Mouse (Mus musculus): ENCODE data around the gene Gzma. TPM values are rescaled to one million over a fixed set of nuclear protein-coding genes. Genes with fewer than 3 reads are reported as not detected.

Gene Gzma
- polyA plus RNA-seq (2015; fragmentation: Nextera tagmentation; extraction: Ambion mirVana): 1.8 and 2.6 TPM in 2 replicates

DNA sequence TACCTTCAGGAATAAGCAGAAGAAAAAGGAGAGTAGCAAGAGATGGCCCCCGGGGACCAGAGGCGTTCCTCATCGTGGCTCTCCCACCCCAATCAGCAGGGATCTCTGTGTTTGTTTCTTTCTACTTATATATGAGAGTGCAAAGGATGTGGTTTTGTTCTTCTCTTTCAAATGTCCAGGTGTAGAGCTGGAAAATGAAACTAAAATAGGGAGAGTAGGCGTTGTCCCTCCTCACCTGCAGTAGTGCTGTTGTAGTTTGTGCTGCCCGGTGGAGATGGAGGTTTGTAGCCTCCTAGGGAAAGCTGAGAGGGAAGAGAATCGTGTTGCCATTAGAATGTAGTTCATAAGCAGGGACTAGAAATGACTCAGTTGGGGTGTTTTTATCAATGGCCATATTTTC lies at the start of gene Gzma:
TSS of gene Gzma (minus strand) at position 103 of the 400 bp plus-strand sequence.
- WGBS: 86% methylated on average over 6 of the region's 6 CpGs
- Histone ChIP-seq H3K4me2 (ENCODE audit: low read depth, low read length) (no peak within 1 kb of the TSS), H3K9me3 (replicated peaks; ENCODE audit: control insufficient read depth, low read length) (no peaks in the 10 kb centered on the region), H3K36me3 (ENCODE audit: control insufficient read depth, insufficient read depth, low read length) (no peaks in the 10 kb centered on the region), H3K4me1 (ENCODE audit: control insufficient read depth, insufficient read depth, low read length) (no peaks in the 10 kb centered on the region), H3K27me3 (ENCODE audit: control insufficient read depth, insufficient read depth, low read length) (no peaks in the 10 kb centered on the region), H3K27ac (ENCODE audit: low read length) (no peak within 1 kb of the TSS), H3K9ac (ENCODE audit: low read length) (no peak within 1 kb of the TSS), H3K4me3 (replicated peaks; ENCODE audit: low read length) (no peak within 1 kb of the TSS)
- ATAC-seq (ENCODE audit: insufficient read depth, low FRiP score): no peak

DNA sequence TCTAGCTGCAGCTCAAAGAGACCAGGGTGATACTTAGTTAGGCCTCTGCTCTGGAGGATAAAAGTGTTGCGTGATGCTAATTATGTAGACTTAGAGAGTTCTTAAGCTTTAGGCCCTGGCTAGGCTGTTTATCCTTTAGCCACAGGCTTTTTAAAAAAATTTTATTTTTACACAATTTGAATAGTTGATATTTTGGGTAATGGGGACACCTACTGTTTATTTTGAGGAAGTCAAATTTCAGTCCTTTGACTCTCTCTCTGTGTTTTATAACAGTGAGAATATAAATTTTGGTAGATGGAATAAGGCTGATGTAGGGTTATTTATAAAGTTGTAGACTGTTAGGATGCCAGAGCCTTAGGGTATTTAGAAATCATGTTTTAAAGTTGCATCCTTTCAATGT lies 38.8 kb upstream of the Gzma start:
- 92% methylated on average over 1 of the region's 1 CpGs for WGBS
- Histone ChIP-seq H3K27me3 (ENCODE audit: control insufficient read depth, insufficient read depth, low read length) (no peaks in the 10 kb centered on the region), H3K9ac (ENCODE audit: low read length) (no peak overlapping the region), H3K9me3 (replicated peaks; ENCODE audit: control insufficient read depth, low read length) (no peaks in the 10 kb centered on the region), H3K4me2 (ENCODE audit: low read depth, low read length) (no peak overlapping the region), H3K27ac (ENCODE audit: low read length) (no peak overlapping the region), H3K4me3 (replicated peaks; ENCODE audit: low read length) (no peak overlapping the region), H3K36me3 (ENCODE audit: control insufficient read depth, insufficient read depth, low read length) (no peaks in the 10 kb centered on the region), H3K4me1 (ENCODE audit: control insufficient read depth, insufficient read depth, low read length) (no peaks in the 10 kb centered on the region)
- ATAC-seq (ENCODE audit: insufficient read depth, low FRiP score): no peak

DNA sequence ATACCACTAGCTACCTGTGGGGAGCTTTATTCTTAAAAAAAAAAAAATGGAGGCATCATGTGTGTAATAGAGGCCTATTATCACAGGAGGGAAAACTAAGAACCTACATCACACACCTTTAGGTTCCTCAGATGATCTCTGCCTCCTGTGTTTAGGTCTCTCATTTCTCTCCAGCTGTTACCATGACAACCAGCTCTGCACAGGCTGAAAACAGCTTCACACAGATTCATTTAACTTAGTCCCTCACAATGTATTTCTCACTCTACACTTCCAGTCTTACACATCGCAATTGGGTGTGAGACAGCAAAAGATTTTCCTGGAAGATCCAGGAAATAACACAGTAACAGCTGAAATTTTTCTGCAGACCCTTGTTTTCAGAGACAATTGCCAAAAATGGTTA lies 29.2 kb upstream of the Gzma start:
- Histone ChIP-seq H3K9ac (ENCODE audit: low read length) (no peak overlapping the region), H3K36me3 (ENCODE audit: control insufficient read depth, insufficient read depth, low read length) (no peaks in the 10 kb centered on the region), H3K9me3 (replicated peaks; ENCODE audit: control insufficient read depth, low read length) (no peaks in the 10 kb centered on the region), H3K4me1 (ENCODE audit: control insufficient read depth, insufficient read depth, low read length) (no peaks in the 10 kb centered on the region), H3K27me3 (ENCODE audit: control insufficient read depth, insufficient read depth, low read length) (no peaks in the 10 kb centered on the region), H3K4me2 (ENCODE audit: low read depth, low read length) (no peak overlapping the region), H3K4me3 (replicated peaks; ENCODE audit: low read length) (no peak overlapping the region), H3K27ac (ENCODE audit: low read length) (no peak overlapping the region)
- WGBS: 74% methylated on average over 1 of the region's 1 CpGs
- ATAC-seq (ENCODE audit: insufficient read depth, low FRiP score): no peak

DNA sequence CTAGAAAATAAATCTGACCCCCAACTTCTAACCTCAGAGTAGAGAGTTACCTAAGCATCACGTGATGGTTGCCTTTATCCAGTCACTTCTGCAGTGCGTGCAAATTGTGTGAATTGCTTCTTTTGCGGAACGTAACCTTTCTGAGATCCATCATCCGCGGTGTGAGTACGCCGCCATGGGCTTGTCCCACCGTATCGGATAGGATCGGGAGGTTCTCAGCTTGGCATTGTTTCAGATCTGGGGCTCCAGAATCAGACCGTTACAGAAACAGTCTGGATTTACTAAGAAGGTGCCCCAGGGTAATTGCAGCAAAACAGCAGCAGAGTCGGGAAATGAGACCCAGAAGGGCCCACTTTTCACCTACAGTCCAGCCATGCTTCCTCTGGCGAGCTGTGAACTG lies 20.5 kb upstream of the Gzma start:
- H3K4me1 ChIP-seq (ENCODE audit: control insufficient read depth, insufficient read depth, low read length): no peaks in the 10 kb centered on the region
- 89% methylated on average over 14 of the region's 14 CpGs for WGBS
- H3K27ac ChIP-seq (ENCODE audit: low read length): no peak overlapping the region
- no peak for ATAC-seq (ENCODE audit: insufficient read depth, low FRiP score)
- no peak overlapping the region for H3K4me3 ChIP-seq (replicated peaks; ENCODE audit: low read length)
- no peaks in the 10 kb centered on the region for H3K27me3 ChIP-seq (ENCODE audit: control insufficient read depth, insufficient read depth, low read length)
- H3K9me3 ChIP-seq (replicated peaks; ENCODE audit: control insufficient read depth, low read length): no peaks in the 10 kb centered on the region
- no peak overlapping the region for H3K4me2 ChIP-seq (ENCODE audit: low read depth, low read length)
- no peaks in the 10 kb centered on the region for H3K36me3 ChIP-seq (ENCODE audit: control insufficient read depth, insufficient read depth, low read length)
- no peak overlapping the region for H3K9ac ChIP-seq (ENCODE audit: low read length)

DNA sequence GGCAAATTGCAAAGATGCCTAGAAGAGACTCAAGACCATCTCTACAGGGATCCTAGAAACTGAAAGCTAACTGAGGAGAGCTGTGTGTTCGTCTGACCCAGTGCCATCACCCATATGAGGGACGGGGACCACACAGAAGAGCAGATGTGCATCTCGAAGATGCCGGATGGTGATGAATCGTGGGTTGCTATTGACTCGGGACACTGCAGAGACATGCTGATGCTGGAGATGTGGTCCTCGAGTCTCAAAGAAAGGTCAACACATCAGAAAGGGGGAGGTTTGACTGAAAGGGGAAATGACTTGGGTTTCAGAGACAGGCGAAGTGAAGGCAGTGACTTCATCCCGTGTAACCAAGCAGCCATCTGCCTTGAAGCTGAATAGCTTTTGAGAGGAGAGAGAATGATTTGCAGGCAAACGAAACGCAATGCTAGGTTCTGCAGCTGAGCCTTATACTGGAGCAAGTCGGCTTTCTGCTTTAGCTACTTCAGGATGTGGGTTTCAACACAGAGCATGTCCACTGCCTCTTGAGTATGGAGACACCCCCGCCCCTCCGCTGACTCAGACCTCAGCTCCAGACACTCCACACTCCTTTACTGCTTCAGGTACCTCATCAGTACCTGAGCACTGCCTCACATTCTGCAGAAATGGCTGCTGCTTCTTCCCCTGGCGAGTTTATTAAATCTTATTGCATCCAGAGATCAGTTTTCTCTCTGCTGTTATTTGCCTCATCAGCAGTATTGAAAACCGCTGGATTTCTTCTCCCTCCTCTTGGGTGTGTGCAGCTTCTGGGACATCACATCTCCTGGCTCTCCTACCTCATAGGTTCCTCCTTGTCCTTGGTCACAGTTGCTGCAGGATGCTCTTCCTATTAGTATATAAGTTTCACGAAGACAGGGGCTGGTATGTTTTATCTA lies 19.8 kb upstream of the Gzma start:
- no peak overlapping the region for H3K4me3 ChIP-seq (replicated peaks; ENCODE audit: low read length)
- H3K9ac ChIP-seq (ENCODE audit: low read length): no peak overlapping the region
- no peaks in the 10 kb centered on the region for H3K9me3 ChIP-seq (replicated peaks; ENCODE audit: control insufficient read depth, low read length)
- no peak for ATAC-seq (ENCODE audit: insufficient read depth, low FRiP score)
- no peak overlapping the region for H3K27ac ChIP-seq (ENCODE audit: low read length)
- no peaks in the 10 kb centered on the region for H3K36me3 ChIP-seq (ENCODE audit: control insufficient read depth, insufficient read depth, low read length)
- H3K4me2 ChIP-seq (ENCODE audit: low read depth, low read length): no peak overlapping the region
- WGBS: 86% methylated on average over 17 of the region's 17 CpGs
- H3K27me3 ChIP-seq (ENCODE audit: control insufficient read depth, insufficient read depth, low read length): no peaks in the 10 kb centered on the region
- H3K4me1 ChIP-seq (ENCODE audit: control insufficient read depth, insufficient read depth, low read length): no peaks in the 10 kb centered on the region

DNA sequence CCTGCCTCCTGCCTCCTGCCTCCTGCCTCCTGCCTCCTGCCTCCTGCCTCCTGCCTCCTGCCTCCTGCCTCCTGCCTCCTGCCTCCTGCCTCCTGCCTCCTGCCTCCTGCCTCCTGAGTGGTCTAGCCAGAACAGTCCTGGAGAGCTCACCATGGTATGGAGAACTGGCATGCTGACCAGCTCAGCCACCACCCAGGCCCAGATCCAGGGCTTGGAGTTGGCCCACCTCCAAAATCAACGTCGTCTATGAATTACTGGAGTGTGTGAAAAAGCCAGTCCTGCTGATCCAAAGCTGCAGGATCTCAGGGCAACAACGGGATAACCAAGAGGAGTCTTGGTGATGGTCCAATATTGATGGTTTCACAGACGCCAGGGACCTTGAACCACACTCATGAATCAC lies 18.2 kb upstream of the Gzma start:
- 45% methylated on average over 4 of the region's 4 CpGs for WGBS
- H3K9me3 ChIP-seq (replicated peaks; ENCODE audit: control insufficient read depth, low read length): no peaks in the 10 kb centered on the region
- H3K27ac ChIP-seq (ENCODE audit: low read length): no peak overlapping the region
- ATAC-seq (ENCODE audit: insufficient read depth, low FRiP score): no peak
- H3K27me3 ChIP-seq (ENCODE audit: control insufficient read depth, insufficient read depth, low read length): no peaks in the 10 kb centered on the region
- H3K4me3 ChIP-seq (replicated peaks; ENCODE audit: low read length): no peak overlapping the region
- no peaks in the 10 kb centered on the region for H3K36me3 ChIP-seq (ENCODE audit: control insufficient read depth, insufficient read depth, low read length)
- H3K4me2 ChIP-seq (ENCODE audit: low read depth, low read length): no peak overlapping the region
- H3K9ac ChIP-seq (ENCODE audit: low read length): no peak overlapping the region
- no peaks in the 10 kb centered on the region for H3K4me1 ChIP-seq (ENCODE audit: control insufficient read depth, insufficient read depth, low read length)

DNA sequence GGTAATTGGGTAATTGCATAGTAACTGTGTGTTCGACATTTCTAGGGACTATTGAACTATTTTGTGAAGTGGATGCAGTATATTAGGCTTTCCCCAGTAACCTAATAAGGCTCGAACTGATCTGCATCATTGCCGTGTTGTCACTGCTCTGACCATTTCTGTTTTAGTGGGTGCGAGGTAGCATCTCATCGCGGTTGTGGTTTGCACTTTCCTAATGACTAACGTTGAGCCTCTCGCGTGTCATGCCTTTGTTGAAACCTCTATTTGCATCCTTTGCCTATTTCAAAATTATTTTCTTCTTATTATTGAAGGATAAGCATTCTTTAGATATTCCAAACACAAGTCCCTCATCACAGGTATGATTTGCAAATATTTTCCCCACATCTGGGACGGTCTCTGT lies 4.0 kb upstream of the Gzma start:
- Histone ChIP-seq H3K9ac (ENCODE audit: low read length) (no peak overlapping the region), H3K4me1 (ENCODE audit: control insufficient read depth, insufficient read depth, low read length) (no peaks in the 10 kb centered on the region), H3K27ac (ENCODE audit: low read length) (no peak overlapping the region), H3K36me3 (ENCODE audit: control insufficient read depth, insufficient read depth, low read length) (no peaks in the 10 kb centered on the region), H3K4me3 (replicated peaks; ENCODE audit: low read length) (no peak overlapping the region), H3K4me2 (ENCODE audit: low read depth, low read length) (no peak overlapping the region), H3K9me3 (replicated peaks; ENCODE audit: control insufficient read depth, low read length) (no peaks in the 10 kb centered on the region), H3K27me3 (ENCODE audit: control insufficient read depth, insufficient read depth, low read length) (no peaks in the 10 kb centered on the region)
- no peak for ATAC-seq (ENCODE audit: insufficient read depth, low FRiP score)
- WGBS: 87% methylated on average over 10 of the region's 10 CpGs

DNA sequence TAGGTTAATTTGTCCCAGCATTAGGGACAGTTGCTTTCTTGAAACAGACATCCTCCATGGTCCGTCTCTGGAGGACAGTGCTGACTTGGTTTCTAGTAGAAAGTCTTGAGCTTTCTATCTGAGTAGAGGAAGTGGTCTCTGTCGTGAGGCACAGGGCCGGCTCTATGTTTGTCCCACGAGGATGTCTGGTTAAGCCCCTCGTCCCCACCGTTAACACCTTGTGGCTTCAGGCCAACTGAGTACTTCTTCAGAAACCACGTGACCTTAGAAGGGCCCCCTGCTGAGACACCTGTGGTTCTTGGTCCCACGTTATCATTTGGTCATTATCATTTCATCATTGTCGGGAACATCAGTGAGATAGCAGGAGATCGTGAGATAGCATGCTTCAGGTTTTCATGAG lies 1.0 kb upstream of the Gzma start:
- no peak for ATAC-seq (ENCODE audit: insufficient read depth, low FRiP score)
- Histone ChIP-seq H3K4me2 (ENCODE audit: low read depth, low read length) (no peak overlapping the region), H3K27me3 (ENCODE audit: control insufficient read depth, insufficient read depth, low read length) (no peaks in the 10 kb centered on the region), H3K9me3 (replicated peaks; ENCODE audit: control insufficient read depth, low read length) (no peaks in the 10 kb centered on the region), H3K9ac (ENCODE audit: low read length) (no peak overlapping the region), H3K4me3 (replicated peaks; ENCODE audit: low read length) (no peak overlapping the region), H3K36me3 (ENCODE audit: control insufficient read depth, insufficient read depth, low read length) (no peaks in the 10 kb centered on the region), H3K27ac (ENCODE audit: low read length) (no peak overlapping the region), H3K4me1 (ENCODE audit: control insufficient read depth, insufficient read depth, low read length) (no peaks in the 10 kb centered on the region)
- WGBS: 71% methylated on average over 10 of the region's 10 CpGs

DNA sequence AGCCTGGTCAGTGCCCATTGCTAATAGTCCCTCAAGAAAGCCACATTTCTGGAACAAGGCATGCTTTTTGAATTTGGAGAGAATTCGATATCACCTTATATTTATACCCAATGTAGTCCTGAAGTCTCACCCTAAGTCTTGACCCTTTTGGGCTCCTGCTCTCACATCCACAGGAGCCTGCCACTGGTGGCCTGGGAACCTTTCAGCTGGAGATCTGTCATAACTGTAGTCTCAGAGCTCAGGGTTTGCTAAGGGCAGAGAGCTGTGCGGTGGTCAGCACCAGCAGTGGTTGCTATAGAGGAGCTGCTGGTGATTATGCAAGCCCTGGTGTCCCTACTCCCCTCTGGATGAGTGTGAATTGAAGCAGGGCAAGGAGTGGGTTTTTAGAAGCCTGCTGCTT lies 2.4 kb downstream of the Gzma start:
- Histone ChIP-seq H3K4me3 (replicated peaks; ENCODE audit: low read length) (no peak overlapping the region), H3K36me3 (ENCODE audit: control insufficient read depth, insufficient read depth, low read length) (no peaks in the 10 kb centered on the region), H3K9ac (ENCODE audit: low read length) (no peak overlapping the region), H3K4me2 (ENCODE audit: low read depth, low read length) (no peak overlapping the region), H3K4me1 (ENCODE audit: control insufficient read depth, insufficient read depth, low read length) (no peaks in the 10 kb centered on the region), H3K27me3 (ENCODE audit: control insufficient read depth, insufficient read depth, low read length) (no peaks in the 10 kb centered on the region), H3K9me3 (replicated peaks; ENCODE audit: control insufficient read depth, low read length) (no peaks in the 10 kb centered on the region), H3K27ac (ENCODE audit: low read length) (no peak overlapping the region)
- WGBS: 90% methylated on average over 2 of the region's 2 CpGs
- ATAC-seq (ENCODE audit: insufficient read depth, low FRiP score): no peak

All from stomach, embryonic 16.5 days (tissue).